11 mouse cellular contexts compared by ENCODE assay signal in genomic region chr6:117563704-117564103, GRCm38 (mm10).
DNase-seq lines count a peak whose midpoint lies in the region; ATAC-seq lines count a peak whose summit lies in the region.
"Had no signal": no experiment of that assay in that cellular context is flagged by ENCODE, and none has a peak within 500 bp of the region (broad histone marks: within the 10 kb centered on the region; RNA-seq: fewer than 3 reads in every experiment).

No protein-coding gene starts in this region.

- H3K27ac ChIP-seq in embryonic facial prominence, embryonic 14.5 days (replicated peaks; ENCODE audit: low read depth, low read length): no peak overlapping the region
- no peak overlapping the region for H3K27ac ChIP-seq in embryonic facial prominence, embryonic 10.5 days (replicated peaks)
- H3K27ac ChIP-seq: macrophage had no signal

- no peaks in the 10 kb centered on the region for H3K9me3 ChIP-seq in embryonic facial prominence, embryonic 14.5 days (ENCODE audit: control insufficient read depth, low read length)
- no peaks in the 10 kb centered on the region for H3K9me3 ChIP-seq in embryonic facial prominence, embryonic 10.5 days

- no peak overlapping the region for H3K4me2 ChIP-seq in embryonic facial prominence, embryonic 14.5 days (ENCODE audit: low read depth, low read length)

- H3K27me3 ChIP-seq in embryonic facial prominence, embryonic 14.5 days (replicated peaks; ENCODE audit: control insufficient read depth, insufficient read depth, low read length): no peaks in the 10 kb centered on the region
- H3K27me3 ChIP-seq in embryonic facial prominence, embryonic 10.5 days (replicated peaks; ENCODE audit: low read depth, poor library complexity, severe bottlenecking): no peaks in the 10 kb centered on the region

- peak; percentile 69 for DNase-seq in embryonic facial prominence, embryonic 14.5 days (ENCODE audit: low spot score)
- DNase-seq in embryonic facial prominence, embryonic 10.5 days (ENCODE audit: low spot score): no peak
- DNase-seq in layer of hippocampus, adult 11-12 months (ENCODE audit: low spot score): peak; percentile 32
- no peak for DNase-seq in layer of hippocampus, postnatal 36 days
- DNase-seq in MN1 (ENCODE audit: low spot score): peak; percentile 61
- DNase-seq in left cerebral cortex, postnatal 4 days: peak; percentile 15
- no peak for DNase-seq in cerebellum, adult 11-12 months
- no peak for DNase-seq in cerebellum, postnatal 4 days (ENCODE audit: low spot score in 2 of 2)
- DNase-seq: cerebellum, adult 11 months; kidney, adult 11 months had no signal

- no peak overlapping the region for H3K9ac ChIP-seq in embryonic facial prominence, embryonic 14.5 days (ENCODE audit: low read depth, low read length)

- WGBS in embryonic facial prominence, embryonic 14.5 days: 77% methylated on average over 1 of the region's 1 CpGs
- 91% methylated on average over 1 of the region's 1 CpGs for WGBS in embryonic facial prominence, embryonic 10.5 days

- ATAC-seq in embryonic facial prominence, embryonic 14.5 days (ENCODE audit: low read depth): no peak

- H3K4me1 ChIP-seq in embryonic facial prominence, embryonic 14.5 days (ENCODE audit: control insufficient read depth, insufficient read depth, low read length): peaks cover 9% of the 10 kb centered on the region
- peaks cover 3% of the 10 kb centered on the region for H3K4me1 ChIP-seq in embryonic facial prominence, embryonic 10.5 days

- intact Hi-C loops in left cerebral cortex, postnatal 4 days (cut with DNase I): no loop called here

- H3K36me3 ChIP-seq in embryonic facial prominence, embryonic 14.5 days (ENCODE audit: control insufficient read depth, insufficient read depth, low read length): no peaks in the 10 kb centered on the region
- H3K36me3 ChIP-seq in embryonic facial prominence, embryonic 10.5 days (replicated peaks): no peaks in the 10 kb centered on the region

- H3K4me3 ChIP-seq in embryonic facial prominence, embryonic 14.5 days (ENCODE audit: low read depth, low read length): no peak overlapping the region
- H3K4me3 ChIP-seq in embryonic facial prominence, embryonic 10.5 days: no peak overlapping the region

Comparison
In these comparisons a context has a peak if more than half of its experiments do, and no peak if none do; other contexts are left out.
1. DNase-seq: peak in embryonic facial prominence, embryonic 14.5 days (single experiment), layer of hippocampus, adult 11-12 months (single experiment), MN1 (single experiment) and left cerebral cortex, postnatal 4 days (single experiment); none in embryonic facial prominence, embryonic 10.5 days (single experiment), layer of hippocampus, postnatal 36 days (0 of 2), cerebellum, adult 11-12 months (single experiment) and cerebellum, postnatal 4 days (0 of 2).